Mouse (Mus musculus): ENCODE data around the gene Traf3. TPM values are rescaled to one million over a fixed set of nuclear protein-coding genes. Genes with fewer than 3 reads are reported as not detected.

The Traf3 gene
- polyA plus RNA-seq, 1 experiment = 9.9 TPM

DNA sequence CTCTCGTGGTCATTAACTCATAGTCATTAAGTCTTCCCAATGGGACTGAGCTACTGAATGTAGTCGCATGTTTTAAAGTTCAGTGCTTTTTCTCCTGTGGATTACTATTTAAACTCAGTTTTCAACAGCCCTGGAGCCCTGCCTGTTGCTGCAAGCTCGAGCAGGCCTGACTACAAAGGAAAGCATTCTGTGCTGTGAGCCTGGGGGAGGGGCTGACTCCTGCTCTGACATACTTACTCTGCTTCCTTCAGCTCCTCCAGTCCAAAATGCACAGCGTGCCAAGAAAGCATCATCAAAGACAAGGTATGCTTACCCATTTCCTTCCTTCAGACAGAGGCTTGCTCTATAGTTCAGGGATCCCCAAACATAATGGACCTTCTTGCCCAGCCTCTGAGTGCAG, 72.6 kb downstream of the Traf3 start:
- peaks cover 2% of the 10 kb centered on the region for H3K79me3 ChIP-seq (ENCODE audit: low read depth)
- H3K36me3 ChIP-seq (ENCODE audit: control insufficient read depth, insufficient read depth) = peaks cover 38% of the 10 kb centered on the region
- H3ac ChIP-seq (ENCODE audit: control insufficient read depth, insufficient read length, low read depth) = no peak overlapping the region
- no peak overlapping the region for H3K4me3 ChIP-seq (ENCODE audit: insufficient read depth, poor library complexity, severe bottlenecking)
- peaks cover 12% of the 10 kb centered on the region for H3K79me2 ChIP-seq (ENCODE audit: control insufficient read depth, insufficient read depth)
- no peak for TF ChIP-seq FOSL1 (IDR thresholded peaks at IDR 0.05; ENCODE audit: insufficient read depth, low read length, poor library complexity, severe bottlenecking)
- TF ChIP-seq USF1 (IDR thresholded peaks at IDR 0.05; ENCODE audit: low read depth) = no peak
- no peak for TF ChIP-seq CTCF (IDR thresholded peaks at IDR 0.05; ENCODE audit: control insufficient read depth, insufficient read depth, insufficient read length)
- no peak for TF ChIP-seq CEBPB (IDR thresholded peaks at IDR 0.05; ENCODE audit: low read depth)
- TF ChIP-seq MAX (IDR thresholded peaks at IDR 0.05) = no peak
- TF ChIP-seq MYOG (IDR thresholded peaks at IDR 0.05; ENCODE audit: control insufficient read depth, extremely low read depth, insufficient read length) = no peak
- TF ChIP-seq MYOD1 (IDR thresholded peaks at IDR 0.05; ENCODE audit: control insufficient read depth, insufficient read length, low read depth) = no peak
- no peaks in the 10 kb centered on the region for H3K27me3 ChIP-seq (ENCODE audit: control insufficient read depth, insufficient read depth, insufficient read length)

- Histone ChIP-seq H3K79me3 (ENCODE audit: low read depth) (no peaks in the 10 kb centered on the region), H3K4me3 (ENCODE audit: insufficient read depth, poor library complexity, severe bottlenecking) (no peak overlapping the region), H3K79me2 (ENCODE audit: control insufficient read depth, insufficient read depth) (peaks cover under 1% of the 10 kb centered on the region), H3K36me3 (ENCODE audit: control insufficient read depth, insufficient read depth) (peaks cover 29% of the 10 kb centered on the region), H3K27me3 (ENCODE audit: control insufficient read depth, insufficient read depth, insufficient read length) (no peaks in the 10 kb centered on the region), H3ac (ENCODE audit: control insufficient read depth, insufficient read length, low read depth) (no peak overlapping the region)
- no peak for TF ChIP-seq MYOD1 (IDR thresholded peaks at IDR 0.05; ENCODE audit: control insufficient read depth, insufficient read length, low read depth)
- TF ChIP-seq MAX (IDR thresholded peaks at IDR 0.05) = no peak
- no peak for TF ChIP-seq MYOG (IDR thresholded peaks at IDR 0.05; ENCODE audit: control insufficient read depth, extremely low read depth, insufficient read length)
- TF ChIP-seq CTCF (IDR thresholded peaks at IDR 0.05; ENCODE audit: control insufficient read depth, insufficient read depth, insufficient read length) = no peak
- no peak for TF ChIP-seq CEBPB (IDR thresholded peaks at IDR 0.05; ENCODE audit: low read depth)
- no peak for TF ChIP-seq USF1 (IDR thresholded peaks at IDR 0.05; ENCODE audit: low read depth)
- TF ChIP-seq FOSL1 (IDR thresholded peaks at IDR 0.05; ENCODE audit: insufficient read depth, low read length, poor library complexity, severe bottlenecking) = no peak
Measured at GRCm38 (mm10) chr12:111239930-111240329, 73.8 kb downstream of the Traf3 start.

GRCm38 (mm10) chr12:111241916-111242315, 75.7 kb downstream of the Traf3 start:
- Histone ChIP-seq H3K36me3 (ENCODE audit: control insufficient read depth, insufficient read depth) (peaks cover 49% of the 10 kb centered on the region), H3K79me3 (ENCODE audit: low read depth) (no peaks in the 10 kb centered on the region), H3K27me3 (ENCODE audit: control insufficient read depth, insufficient read depth, insufficient read length) (no peaks in the 10 kb centered on the region), H3K4me3 (ENCODE audit: insufficient read depth, poor library complexity, severe bottlenecking) (no peak overlapping the region), H3ac (ENCODE audit: control insufficient read depth, insufficient read length, low read depth) (no peak overlapping the region), H3K79me2 (ENCODE audit: control insufficient read depth, insufficient read depth) (no peaks in the 10 kb centered on the region)
- TF ChIP-seq MAX (IDR thresholded peaks at IDR 0.05) (no peak), MYOG (IDR thresholded peaks at IDR 0.05; ENCODE audit: control insufficient read depth, extremely low read depth, insufficient read length) (no peak), CEBPB (IDR thresholded peaks at IDR 0.05; ENCODE audit: low read depth) (no peak), CTCF (IDR thresholded peaks at IDR 0.05; ENCODE audit: control insufficient read depth, insufficient read depth, insufficient read length) (no peak), MYOD1 (IDR thresholded peaks at IDR 0.05; ENCODE audit: control insufficient read depth, insufficient read length, low read depth) (no peak), FOSL1 (IDR thresholded peaks at IDR 0.05; ENCODE audit: insufficient read depth, low read length, poor library complexity, severe bottlenecking) (no peak), USF1 (IDR thresholded peaks at IDR 0.05; ENCODE audit: low read depth) (no peak)

GRCm38 (mm10) chr12:111242346-111242745, 76.2 kb downstream of the Traf3 start:
- Histone ChIP-seq H3K36me3 (ENCODE audit: control insufficient read depth, insufficient read depth) (peaks cover 50% of the 10 kb centered on the region), H3ac (ENCODE audit: control insufficient read depth, insufficient read length, low read depth) (no peak overlapping the region), H3K79me3 (ENCODE audit: low read depth) (no peaks in the 10 kb centered on the region), H3K4me3 (ENCODE audit: insufficient read depth, poor library complexity, severe bottlenecking) (no peak overlapping the region), H3K79me2 (ENCODE audit: control insufficient read depth, insufficient read depth) (no peaks in the 10 kb centered on the region), H3K27me3 (ENCODE audit: control insufficient read depth, insufficient read depth, insufficient read length) (no peaks in the 10 kb centered on the region)
- TF ChIP-seq MYOG (IDR thresholded peaks at IDR 0.05; ENCODE audit: control insufficient read depth, extremely low read depth, insufficient read length) = no peak
- TF ChIP-seq CEBPB (IDR thresholded peaks at IDR 0.05; ENCODE audit: low read depth) = no peak
- no peak for TF ChIP-seq FOSL1 (IDR thresholded peaks at IDR 0.05; ENCODE audit: insufficient read depth, low read length, poor library complexity, severe bottlenecking)
- no peak for TF ChIP-seq USF1 (IDR thresholded peaks at IDR 0.05; ENCODE audit: low read depth)

- no peaks in the 10 kb centered on the region for H3K79me2 ChIP-seq (ENCODE audit: control insufficient read depth, insufficient read depth)
- H3K79me3 ChIP-seq (ENCODE audit: low read depth) = no peaks in the 10 kb centered on the region
- TF ChIP-seq MYOG (IDR thresholded peaks at IDR 0.05; ENCODE audit: control insufficient read depth, extremely low read depth, insufficient read length) (no peak), MYOD1 (IDR thresholded peaks at IDR 0.05; ENCODE audit: control insufficient read depth, insufficient read length, low read depth) (no peak), MAX (IDR thresholded peaks at IDR 0.05) (no peak)
- no peaks in the 10 kb centered on the region for H3K27me3 ChIP-seq (ENCODE audit: control insufficient read depth, insufficient read depth, insufficient read length)
- no peak overlapping the region for H3K4me3 ChIP-seq (ENCODE audit: insufficient read depth, poor library complexity, severe bottlenecking)
- H3K36me3 ChIP-seq (ENCODE audit: control insufficient read depth, insufficient read depth) = peaks cover 48% of the 10 kb centered on the region
- no peak overlapping the region for H3ac ChIP-seq (ENCODE audit: control insufficient read depth, insufficient read length, low read depth)
Measured at GRCm38 (mm10) chr12:111243733-111244132, 77.6 kb downstream of the Traf3 start.

DNA sequence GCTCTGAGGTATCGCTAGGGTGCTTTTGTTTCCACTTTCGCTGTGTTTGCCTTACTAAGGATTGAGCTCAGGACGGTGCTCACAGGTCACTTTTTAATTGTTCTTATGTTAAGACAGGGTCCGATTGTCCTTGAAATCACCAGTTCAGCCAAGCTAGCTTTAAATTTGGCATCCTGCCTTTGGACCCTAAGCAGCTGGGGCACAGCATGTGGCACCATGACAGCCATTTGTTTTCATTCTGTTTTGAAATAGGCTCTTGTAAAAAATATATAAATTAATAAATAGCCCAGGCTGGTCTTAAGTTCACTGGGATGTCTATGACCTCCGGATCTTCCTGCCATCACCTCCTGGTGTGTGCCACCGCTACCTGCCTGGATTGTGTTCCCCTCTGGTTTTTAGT, 78.9 kb downstream of the Traf3 start:
- Histone ChIP-seq H3K79me3 (ENCODE audit: low read depth) (no peaks in the 10 kb centered on the region), H3K36me3 (ENCODE audit: control insufficient read depth, insufficient read depth) (peaks cover 37% of the 10 kb centered on the region), H3K27me3 (ENCODE audit: control insufficient read depth, insufficient read depth, insufficient read length) (no peaks in the 10 kb centered on the region), H3ac (ENCODE audit: control insufficient read depth, insufficient read length, low read depth) (no peak overlapping the region), H3K4me3 (ENCODE audit: insufficient read depth, poor library complexity, severe bottlenecking) (no peak overlapping the region), H3K79me2 (ENCODE audit: control insufficient read depth, insufficient read depth) (no peaks in the 10 kb centered on the region)
- TF ChIP-seq MYOG (IDR thresholded peaks at IDR 0.05; ENCODE audit: control insufficient read depth, extremely low read depth, insufficient read length) (no peak), MYOD1 (IDR thresholded peaks at IDR 0.05; ENCODE audit: control insufficient read depth, insufficient read length, low read depth) (no peak)
